Mouse (Mus musculus) stomach, adult 2 months (tissue): ENCODE data around the gene Wdr45b. TPM values are rescaled to one million over a fixed set of nuclear protein-coding genes. Genes with fewer than 3 reads are reported as not detected.

ENCODE experiments used
- polyA plus RNA-seq: library from polyadenylated mRNA; depleted of rRNA; stranded (reverse); fragments of >200 nt; gene quantifications from 2 replicates; pipeline ENCODE4 v1.2.3, GENCODE M21; 2012; rRNA removed

Gene Wdr45b
- 15.7 and 16.0 TPM in 2 replicates for polyA plus RNA-seq

DNA sequence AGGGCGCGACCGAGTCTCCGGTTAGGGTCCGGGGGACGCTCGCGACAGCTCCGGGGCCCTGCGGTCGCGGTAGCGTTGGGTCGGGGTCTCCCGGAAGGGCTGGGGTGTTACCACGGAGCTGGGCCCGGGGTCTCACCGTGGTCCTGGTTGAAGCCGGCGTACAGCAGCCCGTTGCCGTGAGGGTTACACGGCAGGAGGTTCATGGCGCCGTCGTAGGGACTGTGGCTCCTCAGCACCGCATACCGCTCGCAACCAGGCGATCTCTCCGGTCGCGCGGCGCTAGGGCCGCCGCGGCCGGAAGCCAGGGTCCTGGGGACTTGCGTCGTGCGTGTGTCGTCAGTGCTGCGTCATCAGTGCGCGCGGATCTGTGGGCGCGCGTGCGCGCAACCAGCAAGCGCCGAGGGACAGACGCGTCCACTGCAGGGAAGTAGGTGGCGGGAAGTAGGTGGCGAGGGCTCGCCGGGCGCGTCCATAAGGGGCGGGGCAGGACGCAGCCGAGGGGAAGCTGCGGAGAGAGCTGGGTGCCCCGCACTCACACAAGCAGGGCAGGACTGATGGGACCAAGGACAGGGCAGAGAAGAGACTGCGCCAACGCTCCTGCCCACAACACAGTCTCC lies at the start of gene Wdr45b:
Gene Wdr45b (minus strand): TSS at position 355 of the 617 bp plus-strand sequence.

DNA sequence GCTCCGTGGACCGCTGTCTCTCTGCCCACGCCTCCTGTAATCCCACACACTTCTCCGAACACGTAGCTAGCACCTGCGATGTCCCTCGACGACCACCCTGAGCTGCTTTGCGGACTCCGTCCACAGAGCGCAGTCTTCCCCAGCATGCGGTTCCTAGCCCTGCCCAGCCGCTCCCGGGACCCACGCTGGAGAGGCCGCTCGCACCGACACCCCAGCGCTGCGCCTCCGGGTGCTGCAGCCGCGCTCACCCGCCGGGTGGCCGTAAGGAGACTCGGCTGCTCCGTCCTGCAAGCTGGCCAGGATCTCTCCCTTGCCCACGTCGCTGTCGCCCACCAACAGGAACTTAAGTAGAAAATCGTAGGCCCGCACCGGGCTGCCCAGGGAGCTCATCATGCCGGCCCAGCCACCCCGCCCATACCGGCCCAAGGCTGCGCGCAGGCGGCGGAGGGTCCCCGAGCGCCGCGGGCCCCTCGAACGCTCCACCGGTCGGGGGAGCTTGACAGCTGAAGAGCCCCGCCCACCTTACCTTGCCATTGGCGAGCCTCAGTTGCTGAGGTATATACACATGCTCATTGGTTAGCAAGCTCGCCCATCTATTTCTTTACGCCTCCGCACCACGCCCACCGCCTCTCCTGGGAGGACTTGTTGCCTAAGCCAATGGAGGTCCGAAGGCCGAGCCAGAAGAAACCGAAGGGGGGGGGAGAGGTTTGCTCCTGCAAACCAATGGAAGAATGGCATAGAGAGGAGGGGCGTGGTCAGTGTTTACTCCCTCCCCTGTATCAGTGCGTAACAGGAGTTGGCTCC lies 33.7 kb upstream of the Wdr45b start, which contains the start of gene Rab40b:
Gene Rab40b (minus strand): TSS at position 502 of the 804 bp plus-strand sequence.

Other genes starting within 250 kb of the Wdr45b start
- gene Tex19.2, start 235.8 kb downstream of the Wdr45b start, polyA plus RNA-seq, result not detected in 2 replicates
- gene Tex19.1, start 208.3 kb downstream of the Wdr45b start, polyA plus RNA-seq, result 0.04 TPM in 1 of 2 replicates, not detected in the other
- not detected in 2 replicates for gene Uts2r, start 194.2 kb downstream of the Wdr45b start, polyA plus RNA-seq
- 8.6 and 10.0 TPM in 2 replicates for gene Hexdc, start 150.0 kb downstream of the Wdr45b start, polyA plus RNA-seq
- 7.9 and 11.5 TPM in 2 replicates for gene Ogfod3, start 149.7 kb downstream of the Wdr45b start, polyA plus RNA-seq
- gene Cybc1, start 125.1 kb downstream of the Wdr45b start, polyA plus RNA-seq, result 10.2 and 10.3 TPM in 2 replicates
- gene Narf, start 117.2 kb downstream of the Wdr45b start, polyA plus RNA-seq, result 12.5 and 16.9 TPM in 2 replicates
- gene Foxk2, start 94.5 kb downstream of the Wdr45b start, polyA plus RNA-seq, result 17.9 and 23.9 TPM in 2 replicates
- 1.3 and 1.7 TPM in 2 replicates for gene Rab40b, start 33.8 kb upstream of the Wdr45b start, polyA plus RNA-seq
- gene Fn3krp, start 67.0 kb upstream of the Wdr45b start, polyA plus RNA-seq, result 0.73 and 1.9 TPM in 2 replicates
- gene Fn3k, start 80.5 kb upstream of the Wdr45b start, polyA plus RNA-seq, result 0.79 and 1.00 TPM in 2 replicates
- 20.4 and 30.0 TPM in 2 replicates for gene Tbcd, start 97.5 kb upstream of the Wdr45b start, polyA plus RNA-seq
- gene Zfp750, start 164.9 kb upstream of the Wdr45b start, polyA plus RNA-seq, result 4.8 and 6.1 TPM in 2 replicates